ENCODE assay signal across 8 mouse cellular contexts in the genomic region with DNA sequence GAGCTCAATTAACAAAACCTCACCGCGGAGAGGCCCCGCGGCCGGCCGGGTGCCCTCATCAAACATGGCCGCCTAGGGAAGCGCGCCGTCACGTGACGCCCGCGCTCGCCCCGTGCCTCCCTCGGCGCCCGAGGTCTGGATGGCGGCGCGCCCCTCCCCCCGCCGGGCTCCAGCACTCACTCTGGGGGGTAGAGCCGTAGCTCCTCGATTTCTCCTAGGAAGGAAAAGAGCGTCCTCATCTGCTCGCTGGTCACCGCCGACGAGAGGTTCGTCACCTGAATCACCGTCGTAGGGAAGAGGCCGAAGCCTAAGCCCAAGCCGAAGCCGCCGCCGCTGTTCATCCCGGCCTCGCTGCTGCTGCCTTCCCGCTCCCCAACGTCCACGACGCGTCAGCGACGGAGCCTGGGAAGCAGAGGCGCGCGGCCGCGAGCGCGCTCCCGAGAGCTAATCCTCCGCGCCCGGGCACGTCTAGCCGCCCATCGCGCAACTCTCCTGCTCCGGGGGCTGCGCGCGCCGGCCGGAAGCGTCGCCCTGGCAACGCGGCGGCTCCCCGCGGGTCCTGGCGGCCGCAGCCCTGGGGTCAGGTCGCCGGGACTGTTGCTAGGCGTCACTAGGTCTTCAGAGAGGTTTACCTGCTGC. TPM values are rescaled to one million over a fixed set of nuclear protein-coding genes. Genes with fewer than 3 reads are reported as not detected.
DNase-seq lines count a peak whose midpoint lies in the region; ATAC-seq and TF ChIP-seq lines count a peak whose summit lies in the region.

A gene (minus strand): TSS at position 490 of the 639 bp plus-strand sequence.

- H3K4me2 ChIP-seq in embryonic facial prominence, embryonic 14.5 days (ENCODE audit: low read depth, low read length): peak within 1 kb of the TSS; percentile 75
- H3K4me2 ChIP-seq in limb, embryonic 14.5 days (replicated peaks; ENCODE audit: low read depth, low read length, severe bottlenecking): peak within 1 kb of the TSS; percentile 68
- peak within 1 kb of the TSS; percentile 56 for H3K4me2 ChIP-seq in midbrain, postnatal 0 days (ENCODE audit: low read depth, low read length, poor library complexity, severe bottlenecking)

- H3K27me3 ChIP-seq in embryonic facial prominence, embryonic 14.5 days (replicated peaks; ENCODE audit: control insufficient read depth, insufficient read depth, low read length): no peaks in the 10 kb centered on the region
- no peaks in the 10 kb centered on the region for H3K27me3 ChIP-seq in limb, embryonic 14.5 days (ENCODE audit: control insufficient read depth, insufficient read depth, low read length)
- H3K27me3 ChIP-seq in midbrain, postnatal 0 days (ENCODE audit: insufficient read depth, low read length): no peaks in the 10 kb centered on the region

- H3K4me1 ChIP-seq in embryonic facial prominence, embryonic 14.5 days (ENCODE audit: control insufficient read depth, insufficient read depth, low read length): peaks cover 22% of the 10 kb centered on the region
- H3K4me1 ChIP-seq in limb, embryonic 14.5 days (ENCODE audit: control insufficient read depth, insufficient read depth, low read length): peaks cover 13% of the 10 kb centered on the region
- H3K4me1 ChIP-seq in midbrain, postnatal 0 days (ENCODE audit: insufficient read depth, low read length): peaks cover 9% of the 10 kb centered on the region; the same call in 1 of the 2 replicates

- H3K9me3 ChIP-seq in embryonic facial prominence, embryonic 14.5 days (ENCODE audit: control insufficient read depth, low read length): no peaks in the 10 kb centered on the region
- no peaks in the 10 kb centered on the region for H3K9me3 ChIP-seq in limb, embryonic 14.5 days (ENCODE audit: control insufficient read depth, low read length)
- no peaks in the 10 kb centered on the region for H3K9me3 ChIP-seq in midbrain, postnatal 0 days (ENCODE audit: low read length)

- DNase-seq in 3T3-L1 (ENCODE audit: low read depth, low spot score): peak; percentile 84
- DNase-seq in adrenal gland, postnatal 4 days (ENCODE audit: low spot score in 2 of 2): peak; percentile 85
- DNase-seq in embryonic facial prominence, embryonic 14.5 days (ENCODE audit: low spot score): peak; percentile 96
- DNase-seq in heart, adult 8-10 months (ENCODE audit: low spot score): peak; percentile 84
- DNase-seq in kidney, adult 9 months: peak; percentile 94
- DNase-seq in limb, embryonic 14.5 days (ENCODE audit: low spot score): peak; percentile 97
- DNase-seq in midbrain, postnatal 0 days (ENCODE audit: low spot score): peak; percentile 97
- peak; percentile 74 to 86 for DNase-seq in spleen, postnatal 14 days (ENCODE audit: low spot score in 2 of 2)

- peak within 1 kb of the TSS; percentile 99 for H3K27ac ChIP-seq in embryonic facial prominence, embryonic 14.5 days (replicated peaks; ENCODE audit: low read depth, low read length)
- H3K27ac ChIP-seq in limb, embryonic 14.5 days (replicated peaks; ENCODE audit: low read depth, low read length): peak within 1 kb of the TSS; percentile 96
- H3K27ac ChIP-seq in midbrain, postnatal 0 days (ENCODE audit: low read depth, low read length): peak within 1 kb of the TSS; percentile 98

- peak within 1 kb of the TSS; percentile 92 for H3K9ac ChIP-seq in embryonic facial prominence, embryonic 14.5 days (ENCODE audit: low read depth, low read length)
- peak within 1 kb of the TSS; percentile 86 for H3K9ac ChIP-seq in limb, embryonic 14.5 days (ENCODE audit: low read depth, low read length, severe bottlenecking)
- peak within 1 kb of the TSS; percentile 86 for H3K9ac ChIP-seq in midbrain, postnatal 0 days (replicated peaks; ENCODE audit: low read length, poor library complexity, severe bottlenecking)

- no peak for TF ChIP-seq CTCF in midbrain, postnatal 0 days (IDR thresholded peaks at IDR 0.05)

- peak; percentile 94 for ATAC-seq in embryonic facial prominence, embryonic 14.5 days (ENCODE audit: low read depth)
- ATAC-seq in limb, embryonic 14.5 days (ENCODE audit: low FRiP score, low read depth): peak; percentile 95
- ATAC-seq in midbrain, postnatal 0 days (ENCODE audit: low FRiP score): peak; percentile 95

- H3K36me3 ChIP-seq in embryonic facial prominence, embryonic 14.5 days (ENCODE audit: control insufficient read depth, insufficient read depth, low read length): 0 out of 2 replicates have a peak, but pooled peaks cover 4% of the 10 kb centered on the region
- H3K36me3 ChIP-seq in limb, embryonic 14.5 days (ENCODE audit: control insufficient read depth, insufficient read depth, low read length): peaks cover 5% of the 10 kb centered on the region; the same call in 1 of the 2 replicates
- no peaks in the 10 kb centered on the region for H3K36me3 ChIP-seq in midbrain, postnatal 0 days (ENCODE audit: insufficient read depth, low read length)

- peak; percentile 90; the same call in 1 of the 2 replicates for TF ChIP-seq POLR2A in limb, embryonic 14.5 days (IDR thresholded peaks at IDR 0.05; ENCODE audit: borderline replicate concordance, extremely low read depth, insufficient read depth, insufficient read length)

- peak within 1 kb of the TSS; percentile 76 for H3K4me3 ChIP-seq in embryonic facial prominence, embryonic 14.5 days (ENCODE audit: low read depth, low read length)
- H3K4me3 ChIP-seq in limb, embryonic 14.5 days (replicated peaks; ENCODE audit: low read length): peak within 1 kb of the TSS; percentile 72
- H3K4me3 ChIP-seq in midbrain, postnatal 0 days (ENCODE audit: low read depth, low read length): peak within 1 kb of the TSS; percentile 78

- WGBS in embryonic facial prominence, embryonic 14.5 days: 0% methylated on average over 21 of the region's 81 CpGs
- WGBS in limb, embryonic 14.5 days: under 1% methylated on average over 59 of the region's 81 CpGs
- WGBS in midbrain, postnatal 0 days: under 1% methylated on average over 66 of the region's 81 CpGs

RNA-seq across cellular contexts. Expression of the gene that starts here (rescaled TPM):
- 10 to 100 TPM; 88.8 to 95.9 TPM for total RNA-seq in adrenal gland, postnatal 4 days (2021)
- polyA plus RNA-seq in embryonic facial prominence, embryonic 14.5 days (2014; fragmentation: Nextera tagmentation; extraction: Ambion mirVana): 76.0 and 79.5 TPM in 2 replicates
- 10 to 100 TPM; 18.2 to 23.2 (median 20.7) TPM for total RNA-seq in heart, adult 8-10 months (2022)
- polyA plus RNA-seq in limb, embryonic 14.5 days (2012; rRNA removed): 63.4 and 79.7 TPM in 2 replicates
- polyA plus RNA-seq in limb, embryonic 14.5 days (2014; fragmentation: Nextera tagmentation; extraction: Ambion mirVana): 90.1 and 99.6 TPM in 2 replicates
- total RNA-seq in midbrain, postnatal 0 days (2014; rRNA removed): 23.1 and 42.3 TPM in 2 replicates
- polyA plus RNA-seq in midbrain, postnatal 0 days (2015; fragmentation: Nextera tagmentation; extraction: Ambion mirVana): 36.1 and 47.8 TPM in 2 replicates

Comparison
In these comparisons a context has a peak if more than half of its experiments do, and no peak if none do; other contexts are left out.
1. Peak in every context shown above with its lines: DNase-seq, ATAC-seq, H3K4me3 ChIP-seq and H3K27ac ChIP-seq.